Mouse (Mus musculus) lung, embryonic 16.5 days (tissue): Measurements from ENCODE around the gene Epsti1. TPM values are rescaled to one million over a fixed set of nuclear protein-coding genes. Genes with fewer than 3 reads are reported as not detected.
A peak's percentile ranks its signal among the peaks of the same experiment; 100 is the strongest.

ENCODE experiments used
- ATAC-seq: fragments of 200-750 bp; cut with Nextera tagmentation; 2 replicates; pipeline ENCODE4 v1.8.0; 2017; ENCODE audit warnings: low read depth, mild to moderate bottlenecking, moderate library complexity
- H3K27ac ChIP-seq: fragments of 300-500 bp; sonication (generic); 2 replicates; pipeline ENCODE4 v1.5.1; 2014; ENCODE audit warnings: mild to moderate bottlenecking, control low read depth, low read length
- H3K27me3 ChIP-seq: fragments of 300-500 bp; sonication (generic); 2 replicates; pipeline ENCODE4 v1.6.1; 2014; ENCODE audit warnings: low read depth, low read length, mixed read lengths; ENCODE audit not compliant: control insufficient read depth, insufficient read depth
- H3K36me3 ChIP-seq: fragments of 300-500 bp; sonication (generic); 2 replicates; pipeline ENCODE4 v1.6.1; 2014; ENCODE audit warnings: low read length; ENCODE audit not compliant: control insufficient read depth, insufficient read depth
- H3K4me1 ChIP-seq: fragments of 300-500 bp; sonication (generic); replicated peaks from 2 replicates; pipeline ENCODE4 v1.6.1; 2014; ENCODE audit warnings: low read length, mixed read lengths; ENCODE audit not compliant: control insufficient read depth, insufficient read depth
- H3K4me2 ChIP-seq: fragments of 300-500 bp; sonication (generic); 2 replicates; pipeline ENCODE4 v1.6.1; 2014; ENCODE audit warnings: low read depth, low read length, control low read depth
- H3K4me3 ChIP-seq: fragments of 300-500 bp; sonication (generic); 2 replicates; pipeline ENCODE4 v1.5.1; 2014; ENCODE audit warnings: mild to moderate bottlenecking, low read length, control low read depth
- H3K9ac ChIP-seq: fragments of 300-500 bp; sonication (generic); 2 replicates; pipeline ENCODE4 v1.6.1; 2014; ENCODE audit warnings: low read length, control low read depth
- H3K9me3 ChIP-seq: fragments of 300-500 bp; sonication (generic); 2 replicates; pipeline ENCODE4 v1.6.1; 2016; ENCODE audit warnings: low read length; ENCODE audit not compliant: control insufficient read depth
- WGBS: fragments of 180-500 bp; shearing (Covaris S2); extraction: QIAGEN DNeasy Blood & Tissue Kit; methylation state at CpG from one replicate; pipeline ENCODE4 v1.1.7; 2014; 5-methylcytosine and 5-hydroxymethylcytosine counted together
- polyA plus RNA-seq: library from polyadenylated mRNA; unstranded; fragments of >200 nt; fragmentation: Nextera tagmentation; extraction: Ambion mirVana; gene quantifications from 2 replicates; pipeline ENCODE4 v1.2.1, GENCODE M21; 2015

Epsti1 gene
- polyA plus RNA-seq, 1 experiment from 2014 or later, result 0.85 TPM

DNA sequence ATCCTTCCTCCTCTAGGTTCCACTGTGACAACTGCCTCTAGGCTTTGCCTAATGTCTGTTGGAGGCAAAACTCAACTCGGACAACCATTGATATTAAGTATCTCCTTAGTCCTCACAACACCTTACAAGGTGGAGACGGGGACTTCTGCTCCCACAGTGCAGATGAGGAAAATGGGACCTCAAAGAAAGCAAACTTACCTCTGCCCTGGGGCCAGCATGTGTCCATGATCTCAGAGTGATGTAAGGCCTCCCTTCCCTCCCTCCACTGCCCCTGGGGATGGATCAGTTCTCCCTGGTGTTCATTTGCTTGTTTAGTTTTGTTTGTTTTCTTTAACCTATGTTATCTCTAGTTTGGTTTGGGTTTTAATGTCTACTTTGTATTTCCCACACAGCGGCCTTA lies 1.5 kb upstream of the Epsti1 start:
- no peaks in the 10 kb centered on the region for H3K4me1 ChIP-seq
- no peaks in the 10 kb centered on the region for H3K27me3 ChIP-seq
- H3K36me3 ChIP-seq, result no peaks in the 10 kb centered on the region
- ATAC-seq, result no peak
- H3K27ac ChIP-seq, result no peak overlapping the region
- H3K4me3 ChIP-seq, result no peak overlapping the region
- H3K4me2 ChIP-seq, result no peak overlapping the region
- 82% methylated on average over 3 of the region's 3 CpGs for WGBS
- H3K9ac ChIP-seq, result no peak overlapping the region
- no peaks in the 10 kb centered on the region for H3K9me3 ChIP-seq

DNA sequence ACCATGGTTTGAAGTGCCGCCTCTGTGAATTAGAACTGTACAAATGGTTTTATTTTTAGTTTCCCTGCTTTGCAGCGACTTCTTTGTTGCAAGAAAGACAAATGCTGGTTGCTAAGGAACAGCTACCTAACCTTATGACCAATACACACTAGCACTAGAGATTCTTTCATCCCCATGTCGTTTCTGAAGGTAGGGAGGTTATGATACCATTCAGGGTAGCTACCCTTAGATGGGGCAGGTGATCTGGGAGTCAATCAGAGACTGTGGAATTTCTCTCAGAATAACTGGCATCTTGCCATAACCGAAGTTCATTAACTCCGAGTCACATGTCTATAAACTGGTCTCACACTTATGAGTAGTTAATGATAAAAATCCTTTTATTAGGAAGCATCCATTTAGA lies 1.4 kb downstream of the Epsti1 start:
- Histone ChIP-seq H3K27me3 (no peaks in the 10 kb centered on the region), H3K27ac (no peak overlapping the region), H3K9ac (no peak overlapping the region), H3K4me1 (no peaks in the 10 kb centered on the region), H3K4me2 (no peak overlapping the region), H3K9me3 (no peaks in the 10 kb centered on the region), H3K36me3 (no peaks in the 10 kb centered on the region), H3K4me3 (no peak overlapping the region)
- WGBS, result 61% methylated on average over 5 of the region's 5 CpGs
- ATAC-seq, result no peak

- H3K9ac ChIP-seq, result no peak overlapping the region
- no peaks in the 10 kb centered on the region for H3K36me3 ChIP-seq
- no peaks in the 10 kb centered on the region for H3K4me1 ChIP-seq
- no peak overlapping the region for H3K4me3 ChIP-seq
- 78% methylated on average over 5 of the region's 5 CpGs for WGBS
- no peaks in the 10 kb centered on the region for H3K9me3 ChIP-seq
- H3K4me2 ChIP-seq, result no peak overlapping the region
- no peak overlapping the region for H3K27ac ChIP-seq
- no peaks in the 10 kb centered on the region for H3K27me3 ChIP-seq
- ATAC-seq, result no peak
Observed at GRCm38 (mm10) chr14:77906586-77906985, 2.5 kb downstream of the Epsti1 start.

DNA sequence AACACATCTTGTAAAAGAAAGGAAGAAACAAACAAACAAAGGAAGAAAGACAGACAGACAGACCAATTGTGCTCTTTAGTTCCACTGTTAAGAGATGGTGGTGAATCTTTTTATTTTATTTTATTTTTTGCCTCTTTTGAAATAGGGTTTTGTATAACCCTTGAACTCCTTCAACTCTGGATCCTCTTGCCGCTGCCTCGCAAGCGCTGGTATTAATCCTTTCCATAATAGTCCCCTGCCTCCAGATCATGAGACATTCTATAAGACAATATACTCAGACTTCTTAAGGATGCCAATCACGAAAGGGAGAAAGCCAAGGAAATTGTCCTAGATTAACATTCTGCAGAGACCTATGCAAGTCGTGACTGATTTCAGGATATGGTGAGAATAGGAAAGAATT lies 11.7 kb downstream of the Epsti1 start:
- Histone ChIP-seq H3K4me1 (no peaks in the 10 kb centered on the region), H3K27me3 (no peaks in the 10 kb centered on the region), H3K36me3 (no peaks in the 10 kb centered on the region), H3K27ac (no peak overlapping the region), H3K9ac (no peak overlapping the region), H3K4me3 (no peak overlapping the region), H3K4me2 (no peak overlapping the region), H3K9me3 (no peaks in the 10 kb centered on the region)
- no peak for ATAC-seq
- 86% methylated on average over 5 of the region's 5 CpGs for WGBS

GRCm38 (mm10) chr14:77921641-77922040 lies 17.6 kb downstream of the Epsti1 start:
- no peak for ATAC-seq
- 83% methylated on average over 8 of the region's 8 CpGs for WGBS
- Histone ChIP-seq H3K9ac (no peak overlapping the region), H3K4me3 (no peak overlapping the region), H3K36me3 (no peaks in the 10 kb centered on the region), H3K4me1 (0 out of 2 replicates have a peak, but pooled peaks cover 3% of the 10 kb centered on the region), H3K4me2 (no peak overlapping the region), H3K27ac (no peak overlapping the region), H3K27me3 (no peaks in the 10 kb centered on the region), H3K9me3 (no peaks in the 10 kb centered on the region)

- Histone ChIP-seq H3K4me3 (no peak overlapping the region), H3K4me2 (no peak overlapping the region), H3K36me3 (no peaks in the 10 kb centered on the region), H3K27ac (0 out of 2 replicates have a peak overlapping the region, but pooled peaks have one; percentile 20), H3K27me3 (no peaks in the 10 kb centered on the region), H3K4me1 (0 out of 2 replicates have a peak, but pooled peaks cover 3% of the 10 kb centered on the region), H3K9ac (no peak overlapping the region), H3K9me3 (no peaks in the 10 kb centered on the region)
- 50% methylated on average over 6 of the region's 6 CpGs for WGBS
- ATAC-seq, result peak; percentile 43; the same call in 1 of the 2 replicates
Observed at GRCm38 (mm10) chr14:77923076-77923865, 19.2 kb downstream of the Epsti1 start.

GRCm38 (mm10) chr14:77925414-77925813 lies 21.4 kb downstream of the Epsti1 start:
- 89% methylated on average over 10 of the region's 10 CpGs for WGBS
- no peak for ATAC-seq
- no peak overlapping the region for H3K9ac ChIP-seq
- no peaks in the 10 kb centered on the region for H3K27me3 ChIP-seq
- H3K4me3 ChIP-seq, result no peak overlapping the region
- no peak overlapping the region for H3K27ac ChIP-seq
- no peaks in the 10 kb centered on the region for H3K9me3 ChIP-seq
- 0 out of 2 replicates have a peak, but pooled peaks cover 3% of the 10 kb centered on the region for H3K4me1 ChIP-seq
- H3K4me2 ChIP-seq, result no peak overlapping the region
- H3K36me3 ChIP-seq, result no peaks in the 10 kb centered on the region

- no peak for ATAC-seq
- H3K27ac ChIP-seq, result no peak overlapping the region
- no peaks in the 10 kb centered on the region for H3K27me3 ChIP-seq
- no peaks in the 10 kb centered on the region for H3K36me3 ChIP-seq
- 0 out of 2 replicates have a peak, but pooled peaks cover 3% of the 10 kb centered on the region for H3K4me1 ChIP-seq
- H3K9ac ChIP-seq, result no peak overlapping the region
- H3K4me3 ChIP-seq, result no peak overlapping the region
- 42% methylated on average over 3 of the region's 3 CpGs for WGBS
- H3K9me3 ChIP-seq, result no peaks in the 10 kb centered on the region
- no peak overlapping the region for H3K4me2 ChIP-seq
Observed at GRCm38 (mm10) chr14:77926718-77927117, 22.7 kb downstream of the Epsti1 start.

GRCm38 (mm10) chr14:77928021-77928420 lies 24.0 kb downstream of the Epsti1 start:
- Histone ChIP-seq H3K4me1 (peaks cover 9% of the 10 kb centered on the region; the same call in 1 of the 2 replicates), H3K9ac (no peak overlapping the region), H3K4me3 (no peak overlapping the region), H3K4me2 (no peak overlapping the region), H3K36me3 (no peaks in the 10 kb centered on the region), H3K27me3 (no peaks in the 10 kb centered on the region), H3K27ac (no peak overlapping the region), H3K9me3 (no peaks in the 10 kb centered on the region)
- ATAC-seq, result no peak
- WGBS, result 32% methylated on average over 6 of the region's 6 CpGs
